Mouse (Mus musculus): ENCODE results near the gene Unc13b. TPM values are rescaled to one million over a fixed set of nuclear protein-coding genes. Genes with fewer than 3 reads are reported as not detected.
A peak's percentile ranks its signal among the peaks of the same experiment; 100 is the strongest.

The Unc13b gene
- 0.01 TPM in 1 of 2 replicates, not detected in the other for polyA plus RNA-seq (2012)

GRCm38 (mm10) chr4:43058753-43059654, at the start of gene Unc13b:
TSS of gene Unc13b (plus strand) at chr4:43058953.
- H3K9me3 ChIP-seq (ENCODE audit: control insufficient read depth, low read length) = peaks cover 5% of the 10 kb centered on the region; the same call in 1 of the 2 replicates
- TF ChIP-seq TAL1 (IDR thresholded peaks at IDR 0.05; ENCODE audit: low read length) (no peak), GATA1 (IDR thresholded peaks at IDR 0.05; ENCODE audit: low read length) (no peak)
- peaks cover 49% of the 10 kb centered on the region for H3K27me3 ChIP-seq (ENCODE audit: control insufficient read depth)

GRCm38 (mm10) chr4:43010161-43011038, 48.4 kb upstream of the Unc13b start, which contains the start of gene Fancg:
TSS of gene Fancg (minus strand) at chr4:43010506.
- Histone ChIP-seq H3K27me3 (ENCODE audit: control insufficient read depth) (no peaks in the 10 kb centered on the region), H3K36me3 (ENCODE audit: control insufficient read depth) (peaks cover 15% of the 10 kb centered on the region), H3K4me1 (ENCODE audit: control insufficient read depth) (peaks cover 22% of the 10 kb centered on the region), H3K9me3 (ENCODE audit: control insufficient read depth, low read length) (no peaks in the 10 kb centered on the region), H3K4me3 (replicated peaks) (peak within 1 kb of the TSS; percentile 96)
- TF ChIP-seq GATA1 (IDR thresholded peaks at IDR 0.05; ENCODE audit: low read length) = no peak
- TF ChIP-seq TAL1 (IDR thresholded peaks at IDR 0.05; ENCODE audit: low read length) = no peak

More at GRCm38 (mm10) chr4:43058753-43059654, at the start of gene Unc13b:
- Histone ChIP-seq H3K4me3 (replicated peaks) (peak within 1 kb of the TSS; percentile 63), H3K4me1 (ENCODE audit: control insufficient read depth) (peaks cover 15% of the 10 kb centered on the region), H3K36me3 (ENCODE audit: control insufficient read depth) (no peaks in the 10 kb centered on the region)

- no peaks in the 10 kb centered on the region for H3K27me3 ChIP-seq (ENCODE audit: control insufficient read depth)
- H3K9me3 ChIP-seq (ENCODE audit: control insufficient read depth, low read length) = no peaks in the 10 kb centered on the region
- no peak for TF ChIP-seq TAL1 (IDR thresholded peaks at IDR 0.05; ENCODE audit: low read length)
- TF ChIP-seq GATA1 (IDR thresholded peaks at IDR 0.05; ENCODE audit: low read length) = no peak
- no peak overlapping the region for H3K4me3 ChIP-seq (replicated peaks)
- peaks cover 18% of the 10 kb centered on the region for H3K4me1 ChIP-seq (ENCODE audit: control insufficient read depth)
- H3K36me3 ChIP-seq (ENCODE audit: control insufficient read depth) = peaks cover 12% of the 10 kb centered on the region
Measured at GRCm38 (mm10) chr4:43012091-43012490, 46.7 kb upstream of the Unc13b start.

- H3K9me3 ChIP-seq (ENCODE audit: control insufficient read depth, low read length) = no peaks in the 10 kb centered on the region
- H3K36me3 ChIP-seq (ENCODE audit: control insufficient read depth) = peaks cover 64% of the 10 kb centered on the region
- TF ChIP-seq TAL1 (IDR thresholded peaks at IDR 0.05; ENCODE audit: low read length) (no peak), GATA1 (IDR thresholded peaks at IDR 0.05; ENCODE audit: low read length) (no peak)
- peaks cover 23% of the 10 kb centered on the region for H3K4me1 ChIP-seq (ENCODE audit: control insufficient read depth)
- no peaks in the 10 kb centered on the region for H3K27me3 ChIP-seq (ENCODE audit: control insufficient read depth)
- no peak overlapping the region for H3K4me3 ChIP-seq (replicated peaks)
Measured at GRCm38 (mm10) chr4:43018156-43018555, 40.6 kb upstream of the Unc13b start.

- Histone ChIP-seq H3K36me3 (ENCODE audit: control insufficient read depth) (peaks cover 74% of the 10 kb centered on the region), H3K4me1 (ENCODE audit: control insufficient read depth) (peaks cover 26% of the 10 kb centered on the region), H3K27me3 (ENCODE audit: control insufficient read depth) (no peaks in the 10 kb centered on the region), H3K4me3 (replicated peaks) (no peak overlapping the region), H3K9me3 (ENCODE audit: control insufficient read depth, low read length) (no peaks in the 10 kb centered on the region)
- no peak for TF ChIP-seq GATA1 (IDR thresholded peaks at IDR 0.05; ENCODE audit: low read length)
- no peak for TF ChIP-seq TAL1 (IDR thresholded peaks at IDR 0.05; ENCODE audit: low read length)
Measured at GRCm38 (mm10) chr4:43019176-43019575, 39.6 kb upstream of the Unc13b start.

GRCm38 (mm10) chr4:43019641-43020465, 38.9 kb upstream of the Unc13b start:
- Histone ChIP-seq H3K36me3 (ENCODE audit: control insufficient read depth) (peaks cover 79% of the 10 kb centered on the region), H3K4me3 (replicated peaks) (peak overlapping the region; percentile 3), H3K27me3 (ENCODE audit: control insufficient read depth) (no peaks in the 10 kb centered on the region), H3K4me1 (ENCODE audit: control insufficient read depth) (peaks cover 33% of the 10 kb centered on the region), H3K9me3 (ENCODE audit: control insufficient read depth, low read length) (no peaks in the 10 kb centered on the region)
- TF ChIP-seq GATA1 (IDR thresholded peaks at IDR 0.05; ENCODE audit: low read length) (no peak), TAL1 (IDR thresholded peaks at IDR 0.05; ENCODE audit: low read length) (no peak)

GRCm38 (mm10) chr4:43020876-43021275, 37.9 kb upstream of the Unc13b start:
- TF ChIP-seq TAL1 (IDR thresholded peaks at IDR 0.05; ENCODE audit: low read length) (no peak), GATA1 (IDR thresholded peaks at IDR 0.05; ENCODE audit: low read length) (no peak)
- Histone ChIP-seq H3K4me3 (replicated peaks) (no peak overlapping the region), H3K9me3 (ENCODE audit: control insufficient read depth, low read length) (no peaks in the 10 kb centered on the region), H3K4me1 (ENCODE audit: control insufficient read depth) (peaks cover 43% of the 10 kb centered on the region), H3K27me3 (ENCODE audit: control insufficient read depth) (no peaks in the 10 kb centered on the region), H3K36me3 (ENCODE audit: control insufficient read depth) (peaks cover 80% of the 10 kb centered on the region)

- Histone ChIP-seq H3K36me3 (ENCODE audit: control insufficient read depth) (peaks cover 83% of the 10 kb centered on the region), H3K4me1 (ENCODE audit: control insufficient read depth) (peaks cover 46% of the 10 kb centered on the region), H3K9me3 (ENCODE audit: control insufficient read depth, low read length) (no peaks in the 10 kb centered on the region)
Measured at GRCm38 (mm10) chr4:43021341-43021740, 37.4 kb upstream of the Unc13b start.

More at GRCm38 (mm10) chr4:43021341-43021740, 37.4 kb upstream of the Unc13b start:
- Histone ChIP-seq H3K27me3 (ENCODE audit: control insufficient read depth) (no peaks in the 10 kb centered on the region), H3K4me3 (replicated peaks) (no peak overlapping the region)
- TF ChIP-seq GATA1 (IDR thresholded peaks at IDR 0.05; ENCODE audit: low read length) (no peak), TAL1 (IDR thresholded peaks at IDR 0.05; ENCODE audit: low read length) (no peak)
